Mouse (Mus musculus) limb, embryonic 14.5 days (tissue): ENCODE results near the gene Trpm6. TPM values are rescaled to one million over a fixed set of nuclear protein-coding genes. Genes with fewer than 3 reads are reported as not detected.

Source experiments
- ATAC-seq: fragments of 200-750 bp; cut with Nextera tagmentation; 2 replicates; pipeline ENCODE4 v1.8.0; 2017; ENCODE audit warnings: low read depth, moderate number of reproducible peaks, moderate TSS enrichment; ENCODE audit not compliant: low FRiP score
- DNase-seq: peaks from one replicate; pipeline ENCODE4 v3.0.0-alpha.2; 2015; ENCODE audit warnings: low spot score
- H3K27ac ChIP-seq: fragments of 300-500 bp; sonication (generic); replicated peaks from 2 replicates; pipeline ENCODE4 v1.5.1; 2014; ENCODE audit warnings: low read depth, mild to moderate bottlenecking, low read length, moderate library complexity, mixed read lengths
- H3K27me3 ChIP-seq: fragments of 300-500 bp; sonication (generic); 2 replicates; pipeline ENCODE4 v1.6.1; 2014; ENCODE audit warnings: low read length, mixed read lengths; ENCODE audit not compliant: control insufficient read depth, insufficient read depth
- H3K36me3 ChIP-seq: fragments of 300-500 bp; sonication (generic); 2 replicates; pipeline ENCODE4 v1.6.1; 2014; ENCODE audit warnings: mild to moderate bottlenecking, low read length, moderate library complexity, mixed read lengths; ENCODE audit not compliant: control insufficient read depth, insufficient read depth
- H3K4me1 ChIP-seq: fragments of 300-500 bp; sonication (generic); 2 replicates; pipeline ENCODE4 v1.6.1; 2014; ENCODE audit warnings: antibody characterized with exemption, low read length, mixed read lengths; ENCODE audit not compliant: control insufficient read depth, insufficient read depth
- H3K4me2 ChIP-seq: fragments of 300-500 bp; sonication (generic); replicated peaks from 2 replicates; pipeline ENCODE4 v1.6.1; 2014; ENCODE audit warnings: low read depth, mild to moderate bottlenecking, low read length, moderate library complexity; ENCODE audit not compliant: severe bottlenecking
- H3K4me3 ChIP-seq: fragments of 300-500 bp; sonication (generic); replicated peaks from 2 replicates; pipeline ENCODE4 v1.5.1; 2014; ENCODE audit warnings: low read length
- H3K9ac ChIP-seq: fragments of 300-500 bp; sonication (generic); 2 replicates; pipeline ENCODE4 v1.6.1; 2014; ENCODE audit warnings: mild to moderate bottlenecking, low read depth, low read length, moderate library complexity; ENCODE audit not compliant: severe bottlenecking
- H3K9me3 ChIP-seq: fragments of 300-500 bp; sonication (generic); 2 replicates; pipeline ENCODE4 v1.6.1; 2016; ENCODE audit warnings: low read length; ENCODE audit not compliant: control insufficient read depth
- POLR2A ChIP-seq: fragments of 200-500 bp; IDR thresholded peaks from 2 replicates; pipeline ENCODE4 v1.8.0; 2012; ENCODE audit warnings: inconsistent platforms, mild to moderate bottlenecking, moderate library complexity, borderline replicate concordance; ENCODE audit not compliant: insufficient read depth, insufficient read length; ENCODE audit errors: extremely low read depth
- WGBS: fragments of 180-500 bp; shearing (Covaris S2); extraction: QIAGEN DNeasy Blood & Tissue Kit; methylation state at CpG from one replicate; pipeline ENCODE4 v1.1.7; 2014; 5-methylcytosine and 5-hydroxymethylcytosine counted together
- polyA plus RNA-seq, 2 experiments: library from polyadenylated mRNA; depleted of rRNA in 1 of 2; stranded (reverse) in 1 of 2; unstranded in 1 of 2; fragments of >200 nt; fragmentation: Nextera tagmentation in 1 of 2; extraction: Ambion mirVana in 1 of 2; gene quantifications; 2 replicates each; pipeline versions ENCODE4 v1.2.1 to v1.2.3; 2012 to 2014

Trpm6 gene
- polyA plus RNA-seq, 2 experiments = 0.34 to 0.36 TPM

DNA sequence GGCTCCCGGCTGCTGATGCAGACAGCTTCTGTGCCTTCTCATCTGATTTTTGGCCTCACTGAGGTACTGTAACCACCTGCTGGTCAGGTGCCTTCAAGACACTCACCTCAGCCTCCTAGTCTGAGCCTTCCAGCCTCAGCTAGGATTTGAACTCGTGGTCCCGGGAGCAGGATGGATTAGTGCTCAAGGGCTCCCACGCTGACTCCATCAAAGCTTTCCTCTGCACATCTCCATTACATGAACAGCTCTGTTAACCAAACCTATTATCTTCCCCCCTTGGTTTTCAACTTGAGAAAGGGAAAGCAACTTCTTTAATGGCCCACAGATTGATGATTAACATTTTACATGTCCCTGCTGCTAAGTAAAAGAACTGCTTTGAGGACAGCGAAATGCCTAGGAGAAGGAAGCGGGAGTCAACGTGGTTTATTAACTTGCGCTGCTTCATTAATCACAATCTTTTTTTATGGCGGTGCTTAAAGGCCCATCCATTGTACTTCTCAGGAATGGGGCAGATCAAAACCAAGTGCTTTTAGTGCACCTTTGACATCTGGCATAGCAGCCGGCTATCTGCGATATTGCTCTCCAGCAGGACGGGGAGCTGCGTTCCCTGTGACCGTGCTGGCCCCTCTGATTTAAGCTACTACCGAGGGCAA lies 152.4 kb downstream of the Trpm6 start:
- no peaks in the 10 kb centered on the region for H3K9me3 ChIP-seq
- no peak for DNase-seq
- TF ChIP-seq POLR2A = no peak

DNA sequence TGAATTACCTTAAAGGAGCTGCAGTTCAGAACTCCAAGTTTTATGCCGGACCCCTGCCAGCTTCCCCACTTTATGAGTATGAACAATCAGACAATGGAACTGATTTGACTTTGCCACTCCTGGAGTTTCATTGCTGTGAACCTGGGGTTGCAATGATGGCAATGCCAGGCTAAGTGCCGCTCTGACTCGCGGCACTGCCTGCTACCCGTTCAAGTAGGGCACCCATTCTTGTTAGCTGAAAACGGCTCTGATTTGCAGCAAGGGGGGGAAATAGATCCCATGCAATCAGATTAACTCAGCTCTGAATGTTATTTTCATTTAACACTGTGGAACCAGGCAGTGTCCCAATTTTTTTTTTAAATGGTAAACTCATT lies 152.9 kb downstream of the Trpm6 start:
- ATAC-seq = no peak
- WGBS = 10% methylated on average over 6 of the region's 6 CpGs
- peak overlapping the region; percentile 13 for H3K4me2 ChIP-seq
- H3K9me3 ChIP-seq = no peaks in the 10 kb centered on the region
- H3K36me3 ChIP-seq = no peaks in the 10 kb centered on the region
- H3K4me3 ChIP-seq = no peak overlapping the region
- no peaks in the 10 kb centered on the region for H3K27me3 ChIP-seq
- no peak for DNase-seq
- TF ChIP-seq POLR2A = no peak
- H3K4me1 ChIP-seq = no peaks in the 10 kb centered on the region
- no peak overlapping the region for H3K27ac ChIP-seq
- no peak overlapping the region for H3K9ac ChIP-seq

More for the DNA sequence above, 152.4 kb downstream of the Trpm6 start:
- Histone ChIP-seq H3K27ac (no peak overlapping the region), H3K4me2 (peak overlapping the region; percentile 13), H3K9ac (no peak overlapping the region), H3K36me3 (no peaks in the 10 kb centered on the region), H3K27me3 (no peaks in the 10 kb centered on the region), H3K4me3 (no peak overlapping the region), H3K4me1 (no peaks in the 10 kb centered on the region)
- no peak for ATAC-seq
- 22% methylated on average over 15 of the region's 15 CpGs for WGBS

DNA sequence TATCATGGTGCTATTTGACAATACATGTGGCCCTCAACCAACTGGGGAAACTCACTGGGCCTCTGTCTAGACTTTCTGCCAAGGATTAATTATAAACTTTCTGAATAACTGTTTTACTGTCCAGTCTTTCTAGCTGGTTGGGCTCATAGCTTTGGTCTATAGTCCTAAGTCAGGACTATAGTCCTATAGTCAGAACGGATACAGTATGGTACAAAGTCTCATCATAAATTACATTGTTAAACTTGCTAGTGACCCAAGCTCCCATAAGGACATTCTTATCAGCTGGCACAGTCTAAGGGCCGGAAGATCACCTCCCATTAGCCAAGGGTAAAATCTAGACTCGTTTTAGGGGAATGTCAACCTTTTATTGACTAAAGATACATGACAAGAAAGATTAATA lies 155.7 kb downstream of the Trpm6 start:
- H3K9ac ChIP-seq = no peak overlapping the region
- ATAC-seq = no peak
- no peaks in the 10 kb centered on the region for H3K9me3 ChIP-seq
- H3K36me3 ChIP-seq = no peaks in the 10 kb centered on the region
- no peak for DNase-seq
- no peak for TF ChIP-seq POLR2A
- H3K27ac ChIP-seq = no peak overlapping the region
- H3K4me2 ChIP-seq = no peak overlapping the region
- no peaks in the 10 kb centered on the region for H3K4me1 ChIP-seq
- no peaks in the 10 kb centered on the region for H3K27me3 ChIP-seq
- WGBS = 64% methylated on average over 3 of the region's 3 CpGs
- no peak overlapping the region for H3K4me3 ChIP-seq

GRCm38 (mm10) chr19:18909641-18910040 lies 159.9 kb downstream of the Trpm6 start:
- ATAC-seq (no peak), DNase-seq (no peak)

DNA sequence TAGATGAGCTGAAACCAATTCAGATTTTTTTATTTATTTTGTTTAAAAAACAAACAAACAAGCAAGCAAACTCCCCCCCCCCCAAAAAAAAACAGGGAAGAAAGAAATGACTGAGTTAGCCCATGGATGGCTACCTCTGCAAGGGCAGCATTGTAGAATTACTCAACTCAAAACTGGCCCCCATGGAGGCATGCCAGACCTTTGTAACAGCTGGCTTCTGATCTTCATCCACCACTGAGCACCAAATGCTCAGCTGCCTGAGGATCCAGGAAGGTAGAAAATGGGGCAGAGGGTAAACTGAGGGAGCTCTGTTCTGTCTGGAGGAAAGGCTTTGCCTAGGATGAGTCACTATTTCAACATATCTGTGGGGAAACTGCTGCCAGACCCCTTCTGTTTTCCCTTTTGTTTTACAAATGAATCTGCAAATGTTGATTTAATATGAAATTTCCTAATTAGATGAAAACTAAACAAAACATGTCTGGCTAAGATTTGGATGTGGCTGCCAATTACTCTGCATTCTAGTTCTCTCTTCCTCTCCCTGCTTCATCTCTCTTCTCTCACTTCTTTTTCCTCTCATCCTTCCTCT lies 162.1 kb downstream of the Trpm6 start:
- Histone ChIP-seq H3K9ac (no peak overlapping the region), H3K4me3 (no peak overlapping the region), H3K36me3 (no peaks in the 10 kb centered on the region), H3K4me1 (no peaks in the 10 kb centered on the region), H3K9me3 (no peaks in the 10 kb centered on the region), H3K27ac (no peak overlapping the region), H3K4me2 (no peak overlapping the region), H3K27me3 (no peaks in the 10 kb centered on the region)
- no peak for DNase-seq
- TF ChIP-seq POLR2A = no peak
- ATAC-seq = no peak

More at GRCm38 (mm10) chr19:18909641-18910040, 159.9 kb downstream of the Trpm6 start:
- no peak overlapping the region for H3K4me2 ChIP-seq
- WGBS = 83% methylated on average over 3 of the region's 3 CpGs
- TF ChIP-seq POLR2A = no peak
- H3K27me3 ChIP-seq = no peaks in the 10 kb centered on the region
- H3K4me3 ChIP-seq = no peak overlapping the region
- no peak overlapping the region for H3K27ac ChIP-seq
- no peaks in the 10 kb centered on the region for H3K36me3 ChIP-seq
- no peaks in the 10 kb centered on the region for H3K4me1 ChIP-seq
- H3K9me3 ChIP-seq = no peaks in the 10 kb centered on the region
- no peak overlapping the region for H3K9ac ChIP-seq

- DNase-seq = no peak
- Histone ChIP-seq H3K9ac (no peak overlapping the region), H3K4me2 (no peak overlapping the region), H3K9me3 (no peaks in the 10 kb centered on the region), H3K4me1 (no peaks in the 10 kb centered on the region), H3K4me3 (no peak overlapping the region), H3K36me3 (no peaks in the 10 kb centered on the region), H3K27ac (no peak overlapping the region), H3K27me3 (no peaks in the 10 kb centered on the region)
- 52% methylated on average over 6 of the region's 6 CpGs for WGBS
- TF ChIP-seq POLR2A = no peak
- ATAC-seq = no peak
Measured at GRCm38 (mm10) chr19:18941391-18941790, 191.6 kb downstream of the Trpm6 start.

Other genes with a start within 250 kb of the Trpm6 start
- 40.2 and 51.6 TPM in 2 replicates for gene Ostf1, start 118.2 kb upstream of the Trpm6 start, polyA plus RNA-seq (2012; rRNA removed)
- gene Ostf1, start 118.2 kb upstream of the Trpm6 start, polyA plus RNA-seq (2014; fragmentation: Nextera tagmentation; extraction: Ambion mirVana) = 99.1 and 108 TPM in 2 replicates
- 13.6 and 15.8 TPM in 2 replicates for gene Nmrk1, start 118.0 kb upstream of the Trpm6 start, polyA plus RNA-seq (2012; rRNA removed)
- gene Nmrk1, start 118.0 kb upstream of the Trpm6 start, polyA plus RNA-seq (2014; fragmentation: Nextera tagmentation; extraction: Ambion mirVana) = 12.4 TPM in 2 replicates
- gene Carnmt1, start 79.2 kb upstream of the Trpm6 start, polyA plus RNA-seq (2012; rRNA removed) = 15.5 and 17.2 TPM in 2 replicates
- gene Carnmt1, start 79.2 kb upstream of the Trpm6 start, polyA plus RNA-seq (2014; fragmentation: Nextera tagmentation; extraction: Ambion mirVana) = 39.7 and 46.5 TPM in 2 replicates
- gene D030056L22Rik, start 36.8 kb upstream of the Trpm6 start, polyA plus RNA-seq (2012; rRNA removed) = 24.8 and 28.9 TPM in 2 replicates
- gene D030056L22Rik, start 36.8 kb upstream of the Trpm6 start, polyA plus RNA-seq (2014; fragmentation: Nextera tagmentation; extraction: Ambion mirVana) = 25.8 and 26.7 TPM in 2 replicates